Mouse (Mus musculus): ENCODE data around the gene Riok2. TPM values are rescaled to one million over a fixed set of nuclear protein-coding genes. Genes with fewer than 3 reads are reported as not detected.
A peak's percentile ranks its signal among the peaks of the same experiment; 100 is the strongest.

Riok2 gene
- polyA plus RNA-seq, 1 experiment from 2014 or later: 37.1 TPM

GRCm38 (mm10) chr17:17414206-17414605, 40.1 kb downstream of the Riok2 start:
- Histone ChIP-seq H3K4me2 (replicated peaks; ENCODE audit: low read depth, low read length) (no peak overlapping the region), H3K4me1 (ENCODE audit: control insufficient read depth, insufficient read depth, low read length) (no peaks in the 10 kb centered on the region), H3K36me3 (ENCODE audit: control insufficient read depth, insufficient read depth, low read length) (no peaks in the 10 kb centered on the region)

GRCm38 (mm10) chr17:17424609-17425307, 50.6 kb downstream of the Riok2 start:
- WGBS: 47% methylated on average over 4 of the region's 4 CpGs
- H3K4me1 ChIP-seq (ENCODE audit: control insufficient read depth, insufficient read depth, low read length): no peaks in the 10 kb centered on the region
- ATAC-seq (ENCODE audit: low FRiP score, low TSS enrichment): no peak
- no peak overlapping the region for H3K4me2 ChIP-seq (replicated peaks; ENCODE audit: low read depth, low read length)
- peak overlapping the region; percentile 47; the same call in 1 of the 2 replicates for H3K27ac ChIP-seq (ENCODE audit: low read depth, low read length)
- H3K9me3 ChIP-seq (ENCODE audit: control insufficient read depth, low read length): no peaks in the 10 kb centered on the region
- H3K27me3 ChIP-seq (ENCODE audit: control insufficient read depth, insufficient read depth, low read length): no peaks in the 10 kb centered on the region
- H3K9ac ChIP-seq (ENCODE audit: low read depth, low read length): no peak overlapping the region
- H3K4me3 ChIP-seq (ENCODE audit: low read length): no peak overlapping the region
- H3K36me3 ChIP-seq (ENCODE audit: control insufficient read depth, insufficient read depth, low read length): no peaks in the 10 kb centered on the region

More at GRCm38 (mm10) chr17:17414206-17414605, 40.1 kb downstream of the Riok2 start:
- 91% methylated on average over 3 of the region's 3 CpGs for WGBS
- Histone ChIP-seq H3K9me3 (ENCODE audit: control insufficient read depth, low read length) (no peaks in the 10 kb centered on the region), H3K27ac (ENCODE audit: low read depth, low read length) (no peak overlapping the region), H3K4me3 (ENCODE audit: low read length) (no peak overlapping the region), H3K9ac (ENCODE audit: low read depth, low read length) (no peak overlapping the region), H3K27me3 (ENCODE audit: control insufficient read depth, insufficient read depth, low read length) (no peaks in the 10 kb centered on the region)
- ATAC-seq (ENCODE audit: low FRiP score, low TSS enrichment): no peak

DNA sequence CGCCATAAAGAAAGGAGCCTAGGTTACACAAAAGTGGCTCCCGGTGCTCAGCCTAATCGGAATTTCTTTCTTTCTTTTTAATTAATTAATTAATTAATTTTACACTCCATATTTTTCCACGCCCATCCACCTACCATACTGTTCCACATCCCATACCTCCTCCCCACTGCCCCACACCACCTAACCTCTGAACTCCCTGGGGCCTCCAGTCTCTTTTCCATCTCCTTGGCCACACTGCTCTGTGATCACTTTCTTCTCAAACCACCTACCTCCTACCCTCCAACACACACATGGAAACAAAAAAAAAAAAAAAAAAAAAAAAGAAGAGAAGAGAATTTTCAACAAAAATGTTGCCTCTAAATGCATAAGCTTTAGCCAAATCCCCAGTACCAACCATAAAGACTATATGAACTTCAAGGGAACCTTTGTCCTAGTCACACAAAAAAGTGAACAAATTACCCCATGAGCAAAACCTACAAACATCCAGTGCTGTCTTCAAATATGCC, 51.3 kb downstream of the Riok2 start:
- Histone ChIP-seq H3K9me3 (ENCODE audit: control insufficient read depth, low read length) (no peaks in the 10 kb centered on the region), H3K4me3 (ENCODE audit: low read length) (no peak overlapping the region), H3K9ac (ENCODE audit: low read depth, low read length) (no peak overlapping the region), H3K36me3 (ENCODE audit: control insufficient read depth, insufficient read depth, low read length) (no peaks in the 10 kb centered on the region), H3K27ac (ENCODE audit: low read depth, low read length) (no peak overlapping the region), H3K27me3 (ENCODE audit: control insufficient read depth, insufficient read depth, low read length) (no peaks in the 10 kb centered on the region), H3K4me1 (ENCODE audit: control insufficient read depth, insufficient read depth, low read length) (no peaks in the 10 kb centered on the region), H3K4me2 (replicated peaks; ENCODE audit: low read depth, low read length) (no peak overlapping the region)
- WGBS: 66% methylated on average over 4 of the region's 4 CpGs
- no peak for ATAC-seq (ENCODE audit: low FRiP score, low TSS enrichment)

DNA sequence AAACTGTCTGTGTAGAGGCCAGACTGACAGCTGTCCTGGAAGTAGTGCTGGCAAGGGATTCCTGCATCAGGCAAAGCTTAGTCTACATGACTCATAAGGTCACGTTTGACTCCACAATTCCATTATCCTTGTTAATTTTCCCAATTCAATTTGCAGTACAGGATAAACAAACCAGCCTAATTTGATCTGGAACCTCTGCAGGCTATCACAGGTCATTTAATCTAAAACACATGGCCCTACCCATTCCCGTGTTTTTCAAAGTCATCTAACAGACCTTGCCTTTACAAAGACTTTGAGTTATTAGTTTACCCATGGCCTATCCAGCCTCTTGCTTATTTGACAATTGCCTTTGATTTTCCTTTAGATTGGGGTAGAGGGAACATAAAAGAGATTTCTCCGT, 51.8 kb downstream of the Riok2 start:
- ATAC-seq (ENCODE audit: low FRiP score, low TSS enrichment): no peak
- 57% methylated on average over 3 of the region's 3 CpGs for WGBS

GRCm38 (mm10) chr17:17428888-17429287, 54.8 kb downstream of the Riok2 start:
- no peak for ATAC-seq (ENCODE audit: low FRiP score, low TSS enrichment)
- Histone ChIP-seq H3K9me3 (ENCODE audit: control insufficient read depth, low read length) (no peaks in the 10 kb centered on the region), H3K36me3 (ENCODE audit: control insufficient read depth, insufficient read depth, low read length) (no peaks in the 10 kb centered on the region), H3K9ac (ENCODE audit: low read depth, low read length) (no peak overlapping the region), H3K27ac (ENCODE audit: low read depth, low read length) (no peak overlapping the region), H3K4me3 (ENCODE audit: low read length) (no peak overlapping the region), H3K27me3 (ENCODE audit: control insufficient read depth, insufficient read depth, low read length) (no peaks in the 10 kb centered on the region), H3K4me2 (replicated peaks; ENCODE audit: low read depth, low read length) (no peak overlapping the region), H3K4me1 (ENCODE audit: control insufficient read depth, insufficient read depth, low read length) (no peaks in the 10 kb centered on the region)
- 77% methylated on average over 2 of the region's 2 CpGs for WGBS

More for the DNA sequence above, 51.8 kb downstream of the Riok2 start:
- no peak overlapping the region for H3K9ac ChIP-seq (ENCODE audit: low read depth, low read length)
- no peaks in the 10 kb centered on the region for H3K27me3 ChIP-seq (ENCODE audit: control insufficient read depth, insufficient read depth, low read length)
- no peak overlapping the region for H3K4me3 ChIP-seq (ENCODE audit: low read length)
- no peak overlapping the region for H3K27ac ChIP-seq (ENCODE audit: low read depth, low read length)
- H3K36me3 ChIP-seq (ENCODE audit: control insufficient read depth, insufficient read depth, low read length): no peaks in the 10 kb centered on the region
- no peaks in the 10 kb centered on the region for H3K4me1 ChIP-seq (ENCODE audit: control insufficient read depth, insufficient read depth, low read length)
- no peak overlapping the region for H3K4me2 ChIP-seq (replicated peaks; ENCODE audit: low read depth, low read length)
- no peaks in the 10 kb centered on the region for H3K9me3 ChIP-seq (ENCODE audit: control insufficient read depth, low read length)

- no peak overlapping the region for H3K9ac ChIP-seq (ENCODE audit: low read depth, low read length)
- H3K4me2 ChIP-seq (replicated peaks; ENCODE audit: low read depth, low read length): no peak overlapping the region
- no peak for ATAC-seq (ENCODE audit: low FRiP score, low TSS enrichment)
- H3K9me3 ChIP-seq (ENCODE audit: control insufficient read depth, low read length): no peaks in the 10 kb centered on the region
- H3K4me3 ChIP-seq (ENCODE audit: low read length): no peak overlapping the region
- H3K36me3 ChIP-seq (ENCODE audit: control insufficient read depth, insufficient read depth, low read length): no peaks in the 10 kb centered on the region
- no peaks in the 10 kb centered on the region for H3K4me1 ChIP-seq (ENCODE audit: control insufficient read depth, insufficient read depth, low read length)
- no peak overlapping the region for H3K27ac ChIP-seq (ENCODE audit: low read depth, low read length)
- no peaks in the 10 kb centered on the region for H3K27me3 ChIP-seq (ENCODE audit: control insufficient read depth, insufficient read depth, low read length)
- 86% methylated on average over 4 of the region's 4 CpGs for WGBS
Measured at GRCm38 (mm10) chr17:17433679-17434078, 59.6 kb downstream of the Riok2 start.

- no peaks in the 10 kb centered on the region for H3K9me3 ChIP-seq (ENCODE audit: control insufficient read depth, low read length)
- H3K36me3 ChIP-seq (ENCODE audit: control insufficient read depth, insufficient read depth, low read length): no peaks in the 10 kb centered on the region
- no peak overlapping the region for H3K4me2 ChIP-seq (replicated peaks; ENCODE audit: low read depth, low read length)
- ATAC-seq (ENCODE audit: low FRiP score, low TSS enrichment): no peak
- H3K27me3 ChIP-seq (ENCODE audit: control insufficient read depth, insufficient read depth, low read length): no peaks in the 10 kb centered on the region
- H3K4me1 ChIP-seq (ENCODE audit: control insufficient read depth, insufficient read depth, low read length): no peaks in the 10 kb centered on the region
- no peak overlapping the region for H3K27ac ChIP-seq (ENCODE audit: low read depth, low read length)
- H3K9ac ChIP-seq (ENCODE audit: low read depth, low read length): no peak overlapping the region
- no peak overlapping the region for H3K4me3 ChIP-seq (ENCODE audit: low read length)
Measured at GRCm38 (mm10) chr17:17438576-17439191, 64.6 kb downstream of the Riok2 start.

GRCm38 (mm10) chr17:17441876-17442498, 67.9 kb downstream of the Riok2 start:
- ATAC-seq (ENCODE audit: low FRiP score, low TSS enrichment): peak; percentile 91
- Histone ChIP-seq H3K27me3 (ENCODE audit: control insufficient read depth, insufficient read depth, low read length) (no peaks in the 10 kb centered on the region), H3K4me2 (replicated peaks; ENCODE audit: low read depth, low read length) (no peak overlapping the region), H3K4me3 (ENCODE audit: low read length) (no peak overlapping the region), H3K36me3 (ENCODE audit: control insufficient read depth, insufficient read depth, low read length) (no peaks in the 10 kb centered on the region), H3K9ac (ENCODE audit: low read depth, low read length) (no peak overlapping the region), H3K27ac (ENCODE audit: low read depth, low read length) (peak overlapping the region; percentile 24; the same call in 1 of the 2 replicates), H3K4me1 (ENCODE audit: control insufficient read depth, insufficient read depth, low read length) (no peaks in the 10 kb centered on the region), H3K9me3 (ENCODE audit: control insufficient read depth, low read length) (no peaks in the 10 kb centered on the region)
- WGBS: 22% methylated on average over 4 of the region's 4 CpGs

Measured in kidney, embryonic 14.5 days (tissue).